Mouse (Mus musculus) liver, postnatal 0 days (tissue): ENCODE measurements at regions not wholly inside any gene's neighbourhood (a gene's known extent, or its start where the extent isn't known, plus 50 kb on each side); places are given as distances from the start of the nearest gene placed in this dataset.

Experiments used
- ATAC-seq: fragments of 200-750 bp; cut with Nextera tagmentation; 2 replicates; pipeline ENCODE4 v1.8.0; 2017; ENCODE audit warnings: mild to moderate bottlenecking, moderate library complexity
- DNase-seq: peaks from one replicate; pipeline ENCODE4 v3.0.0-alpha.2; 2016
- H3K27ac ChIP-seq: fragments of 300-500 bp; sonication (generic); 2 replicates; pipeline ENCODE4 v1.5.1; 2014; ENCODE audit warnings: antibody characterized with exemption, moderate library complexity, mild to moderate bottlenecking, low read depth
- H3K27me3 ChIP-seq: fragments of 300-500 bp; sonication (generic); 2 replicates; pipeline ENCODE4 v1.6.1; 2014; ENCODE audit warnings: low read length, control low read depth, mixed read lengths; ENCODE audit not compliant: insufficient read depth
- H3K36me3 ChIP-seq: fragments of 300-500 bp; sonication (generic); replicated peaks from 2 replicates; pipeline ENCODE4 v1.6.1; 2014; ENCODE audit warnings: mild to moderate bottlenecking, control low read depth, low read length, moderate library complexity, mixed read lengths; ENCODE audit not compliant: insufficient read depth
- H3K4me1 ChIP-seq: fragments of 300-500 bp; sonication (generic); 2 replicates; pipeline ENCODE4 v1.6.1; 2014; ENCODE audit warnings: antibody characterized with exemption, mild to moderate bottlenecking, control low read depth; ENCODE audit not compliant: insufficient read depth
- H3K4me2 ChIP-seq: fragments of 300-500 bp; sonication (generic); 2 replicates; pipeline ENCODE4 v1.6.1; 2014; ENCODE audit warnings: low read depth, mild to moderate bottlenecking, low read length, moderate library complexity, mixed read lengths
- H3K4me3 ChIP-seq: fragments of 300-500 bp; sonication (generic); 2 replicates; pipeline ENCODE4 v1.5.1; 2014; ENCODE audit warnings: low read depth, low read length
- H3K9ac ChIP-seq: fragments of 300-500 bp; sonication (generic); replicated peaks from 2 replicates; pipeline ENCODE4 v1.6.1; 2014; ENCODE audit warnings: mild to moderate bottlenecking, moderate library complexity
- H3K9me3 ChIP-seq: fragments of 300-500 bp; sonication (generic); 2 replicates; pipeline ENCODE4 v1.6.1; 2016; ENCODE audit warnings: mild to moderate bottlenecking, control low read depth, low read length, mixed read lengths
- CTCF ChIP-seq: sonication (generic); IDR thresholded peaks from 2 replicates; pipeline ENCODE4 v1.5.1; 2016; ENCODE audit warnings: antibody characterized with exemption, low read depth
- EP300 ChIP-seq: IDR thresholded peaks from 2 replicates; pipeline ENCODE4 v1.6.1; 2016; ENCODE audit warnings: antibody characterized with exemption, low read depth, mild to moderate bottlenecking
- WGBS: fragments of 180-500 bp; shearing (Covaris S2); extraction: QIAGEN DNeasy Blood & Tissue Kit; methylation state at CpG from one replicate; pipeline ENCODE4 v1.1.7; 2014; ENCODE audit not compliant: insufficient replicate concordance; 5-methylcytosine and 5-hydroxymethylcytosine counted together

DNA sequence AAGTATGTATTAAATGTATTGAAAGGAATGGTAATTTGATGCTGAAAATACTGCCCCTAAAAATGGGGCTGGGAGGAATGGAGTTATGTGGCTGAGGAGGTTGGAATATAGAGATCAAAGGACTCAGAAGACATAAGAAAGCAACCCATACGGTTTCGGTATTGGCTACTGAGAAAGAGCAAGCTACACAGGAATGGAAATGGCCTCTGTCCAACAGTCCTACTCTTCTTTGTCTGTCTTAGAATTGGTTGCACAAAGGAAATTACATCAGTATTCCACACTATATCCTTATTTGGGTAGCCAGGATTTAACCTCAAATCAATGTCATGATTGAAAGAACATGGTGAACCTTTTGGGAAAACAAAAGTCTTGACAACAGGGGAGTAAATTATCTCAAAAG, 399.0 kb upstream of the Nt5c1b start:
- no peaks in the 10 kb centered on the region for H3K27me3 ChIP-seq
- no peak for DNase-seq
- no peak for TF ChIP-seq EP300
- TF ChIP-seq CTCF, result no peak
- no peaks in the 10 kb centered on the region for H3K9me3 ChIP-seq
- H3K27ac ChIP-seq, result no peak overlapping the region
- H3K4me1 ChIP-seq, result no peaks in the 10 kb centered on the region
- no peak overlapping the region for H3K4me2 ChIP-seq
- H3K4me3 ChIP-seq, result no peak overlapping the region
- no peak for ATAC-seq
- WGBS, result 88% methylated on average over 2 of the region's 2 CpGs
- H3K9ac ChIP-seq, result no peak overlapping the region
- H3K36me3 ChIP-seq, result no peaks in the 10 kb centered on the region

DNA sequence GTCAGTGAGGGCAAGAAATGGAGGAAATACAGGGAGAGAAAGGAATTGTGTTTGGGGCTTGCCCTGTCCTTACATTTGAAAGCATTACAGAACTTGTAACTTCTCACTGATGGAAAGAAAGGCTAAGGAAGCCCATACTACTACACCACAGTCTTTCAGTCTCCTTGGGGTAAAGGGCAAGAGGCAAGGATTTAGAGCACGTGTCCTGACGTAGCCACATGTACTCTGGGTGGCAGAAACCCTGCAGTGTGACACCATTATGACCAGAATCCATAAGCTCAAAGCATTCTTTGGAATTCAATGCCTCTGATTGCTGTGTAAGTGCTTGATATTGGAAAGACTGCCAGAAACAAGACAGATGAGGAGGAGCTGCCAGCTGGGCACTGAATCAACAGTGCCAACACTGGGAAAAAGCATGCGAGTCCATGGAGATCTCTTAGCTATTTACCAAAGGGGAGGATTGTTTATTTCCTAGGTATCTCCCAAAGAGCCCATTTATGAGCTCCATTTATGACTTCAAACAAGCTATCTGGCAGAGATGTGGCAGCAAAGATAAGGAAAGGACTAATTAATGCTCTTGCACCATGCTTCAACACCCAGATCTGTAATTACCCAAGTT, 391.2 kb upstream of the Nt5c1b start:
- Histone ChIP-seq H3K4me2 (no peak overlapping the region), H3K36me3 (no peaks in the 10 kb centered on the region), H3K9ac (no peak overlapping the region), H3K27me3 (no peaks in the 10 kb centered on the region), H3K27ac (no peak overlapping the region), H3K4me3 (no peak overlapping the region), H3K4me1 (no peaks in the 10 kb centered on the region), H3K9me3 (no peaks in the 10 kb centered on the region)
- WGBS, result 59% methylated on average over 3 of the region's 3 CpGs
- no peak for DNase-seq
- TF ChIP-seq CTCF (no peak), EP300 (no peak)
- no peak for ATAC-seq

DNA sequence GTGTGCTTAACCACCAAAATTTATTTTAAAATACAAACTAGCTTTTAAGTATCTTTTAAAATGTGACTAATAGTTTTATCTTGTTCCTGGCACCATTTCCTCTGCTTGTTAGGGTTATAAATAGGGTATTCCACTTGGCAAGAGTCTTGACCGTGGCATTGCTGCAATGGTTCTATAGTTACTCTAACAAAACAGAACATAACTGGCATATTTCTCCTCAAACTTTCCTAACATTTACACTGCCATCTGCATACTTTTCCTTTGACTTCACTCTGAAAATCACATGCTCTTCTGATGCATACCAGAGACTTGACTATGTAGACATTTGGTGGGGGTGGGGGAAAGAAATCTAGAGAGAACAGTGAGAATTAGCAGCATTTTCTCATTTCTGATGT, 390.7 kb upstream of the Nt5c1b start:
- Histone ChIP-seq H3K4me1 (no peaks in the 10 kb centered on the region), H3K9me3 (no peaks in the 10 kb centered on the region), H3K27me3 (no peaks in the 10 kb centered on the region), H3K36me3 (no peaks in the 10 kb centered on the region), H3K4me3 (no peak overlapping the region), H3K4me2 (no peak overlapping the region), H3K27ac (no peak overlapping the region), H3K9ac (no peak overlapping the region)
- WGBS, result 49% methylated on average over 1 of the region's 1 CpGs
- no peak for DNase-seq
- no peak for ATAC-seq
- TF ChIP-seq EP300 (no peak), CTCF (no peak)

DNA sequence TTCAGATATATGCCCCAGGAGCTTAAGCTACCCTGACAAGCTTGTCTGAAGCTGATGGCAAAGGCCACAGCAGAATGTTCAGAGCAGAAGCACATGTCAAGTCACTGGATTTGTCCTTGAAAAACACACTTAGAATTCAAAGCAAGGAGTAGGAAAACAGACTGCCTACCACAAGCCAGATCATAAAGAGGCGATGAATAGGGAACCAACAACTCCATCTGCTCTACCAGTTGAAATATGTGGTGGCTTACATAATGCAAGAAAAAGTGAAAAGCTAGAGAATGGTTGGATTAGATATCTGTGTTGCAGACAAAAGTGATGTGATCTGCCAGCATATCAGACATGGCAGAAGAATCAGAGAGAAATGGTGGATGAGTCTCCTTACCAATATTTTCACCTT, 378.5 kb upstream of the Nt5c1b start:
- H3K27ac ChIP-seq, result no peak overlapping the region
- no peaks in the 10 kb centered on the region for H3K4me1 ChIP-seq
- ATAC-seq (no peak), DNase-seq (no peak)
- no peak overlapping the region for H3K4me3 ChIP-seq
- no peak overlapping the region for H3K4me2 ChIP-seq
- WGBS, result 69% methylated on average over 1 of the region's 1 CpGs
- TF ChIP-seq EP300 (no peak), CTCF (no peak)
- no peaks in the 10 kb centered on the region for H3K27me3 ChIP-seq
- H3K9ac ChIP-seq, result no peak overlapping the region
- no peaks in the 10 kb centered on the region for H3K36me3 ChIP-seq
- no peaks in the 10 kb centered on the region for H3K9me3 ChIP-seq

DNA sequence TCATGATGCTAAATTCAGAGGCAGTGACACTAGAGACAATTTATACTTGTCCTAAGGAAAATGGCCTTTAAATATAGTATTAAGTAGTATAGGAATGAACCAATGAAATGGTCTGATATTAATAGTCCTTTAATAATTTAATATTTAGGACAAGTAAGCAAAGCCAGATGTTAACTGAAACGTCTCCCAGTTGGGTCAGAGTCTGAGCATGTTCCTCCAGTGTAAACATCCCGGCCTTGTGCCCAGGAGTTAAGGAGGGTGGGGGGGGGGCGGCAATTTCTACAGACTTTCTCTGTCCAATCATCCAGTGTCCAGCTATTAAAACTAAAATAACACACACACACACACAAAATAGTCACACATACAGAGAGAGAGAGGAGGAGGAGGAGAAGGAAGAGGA, 374.1 kb upstream of the Nt5c1b start:
- H3K9me3 ChIP-seq, result no peaks in the 10 kb centered on the region
- H3K4me3 ChIP-seq, result no peak overlapping the region
- no peak overlapping the region for H3K27ac ChIP-seq
- ATAC-seq, result no peak
- TF ChIP-seq EP300 (no peak), CTCF (no peak)
- 54% methylated on average over 3 of the region's 3 CpGs for WGBS
- no peak for DNase-seq
- H3K9ac ChIP-seq, result no peak overlapping the region
- H3K27me3 ChIP-seq, result no peaks in the 10 kb centered on the region
- H3K36me3 ChIP-seq, result no peaks in the 10 kb centered on the region
- no peak overlapping the region for H3K4me2 ChIP-seq
- no peaks in the 10 kb centered on the region for H3K4me1 ChIP-seq

DNA sequence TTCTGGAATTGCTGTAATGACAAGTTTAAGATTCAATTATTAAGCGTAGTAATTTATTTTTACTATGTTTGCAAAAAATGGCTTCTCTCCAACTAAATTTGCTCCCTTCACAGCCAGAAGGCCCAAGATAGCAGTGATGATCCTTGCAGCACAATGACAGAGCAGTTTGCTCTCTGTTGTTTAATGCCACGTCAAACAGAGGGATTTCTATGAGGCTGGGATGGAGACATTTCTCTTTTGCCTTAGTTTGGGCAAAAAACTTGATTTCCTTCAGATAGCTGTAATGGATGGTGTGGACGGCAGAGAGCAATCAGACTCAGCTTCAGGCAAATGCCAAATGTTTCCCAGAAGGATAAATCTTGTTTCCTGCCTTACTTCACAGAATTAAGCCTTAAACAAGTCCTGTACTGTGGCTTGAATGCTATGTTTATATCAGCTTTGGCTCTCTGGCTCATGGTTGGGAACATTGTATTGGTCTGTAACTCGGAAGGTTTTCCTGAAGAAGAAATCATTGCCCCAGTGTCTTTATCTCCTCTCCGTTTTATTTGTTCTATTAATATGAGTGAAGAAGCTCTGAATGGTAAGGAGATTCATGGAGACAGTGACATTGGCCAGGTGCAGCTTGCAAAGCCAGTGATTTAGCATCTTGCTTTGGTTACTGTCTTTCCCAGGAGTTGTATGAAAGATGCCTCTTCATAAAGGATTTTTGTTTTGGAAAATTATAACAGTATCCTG, 373.2 kb upstream of the Nt5c1b start:
- H3K27ac ChIP-seq, result no peak overlapping the region
- WGBS, result 66% methylated on average over 5 of the region's 5 CpGs
- H3K4me3 ChIP-seq, result no peak overlapping the region
- no peak for DNase-seq
- H3K4me1 ChIP-seq, result no peaks in the 10 kb centered on the region
- ATAC-seq, result no peak
- no peaks in the 10 kb centered on the region for H3K9me3 ChIP-seq
- H3K9ac ChIP-seq, result no peak overlapping the region
- TF ChIP-seq CTCF (no peak), EP300 (no peak)
- H3K4me2 ChIP-seq, result no peak overlapping the region
- no peaks in the 10 kb centered on the region for H3K36me3 ChIP-seq
- H3K27me3 ChIP-seq, result no peaks in the 10 kb centered on the region
